Mouse (Mus musculus): ENCODE data around the gene Kcnt1. TPM values are rescaled to one million over a fixed set of nuclear protein-coding genes. Genes with fewer than 3 reads are reported as not detected.

Gene Kcnt1
- not detected for total RNA-seq (2023)

GRCm38 (mm10) chr2:25863337-25864131, at the start of gene Kcnt1:
Gene Kcnt1 (plus strand): TSS chr2:25863734.

DNA sequence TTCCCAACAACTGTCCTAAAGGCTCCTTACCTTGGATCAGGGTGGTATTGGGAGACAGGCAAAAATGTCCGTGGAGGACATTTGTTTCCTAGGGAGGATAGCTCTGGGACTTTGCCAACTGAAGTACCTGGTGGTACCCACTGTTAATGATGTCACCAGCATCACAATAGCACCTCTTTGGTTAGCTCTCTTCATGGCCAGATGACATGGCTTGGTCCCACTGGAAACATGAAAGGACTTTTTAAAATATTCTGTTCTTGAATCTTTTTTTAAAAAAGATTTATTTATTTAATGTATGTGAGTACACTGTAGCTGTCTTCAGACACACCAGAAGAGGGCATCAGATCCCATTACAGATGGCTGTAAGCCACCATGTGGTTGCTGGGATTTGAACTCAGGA, 47.8 kb upstream of the Kcnt1 start, which contains the start of gene Glt6d1:
Glt6d1 (minus strand) TSS at position 101 of the 400 bp plus-strand sequence.

DNA sequence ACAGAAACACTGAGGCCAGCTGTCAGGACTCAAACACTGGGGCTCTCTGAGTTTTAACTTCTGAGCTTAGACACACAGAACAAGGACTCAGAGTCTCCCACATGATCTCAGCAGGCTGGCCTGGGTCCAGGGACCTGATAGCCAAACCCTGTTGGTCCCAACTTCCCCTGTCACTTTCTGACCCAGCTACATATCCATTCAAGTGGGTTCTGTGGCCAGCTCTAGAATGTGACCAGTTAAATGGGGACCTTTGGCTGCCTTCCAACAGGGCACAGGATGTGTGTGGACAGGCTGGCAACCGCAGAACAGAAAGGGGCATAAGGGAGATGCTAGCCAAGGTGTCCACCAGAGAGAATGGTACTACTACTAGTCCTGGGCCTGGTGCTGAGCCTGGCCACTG, 40.7 kb upstream of the Kcnt1 start, which contains the start of gene Lcn9:
Lcn9 (plus strand) TSS at position 348 of the 400 bp plus-strand sequence.

GRCm38 (mm10) chr2:25847226-25847625, 16.3 kb upstream of the Kcnt1 start, which contains the start of gene Sohlh1:
Gene Sohlh1 (minus strand): TSS chr2:25847248.

Other genes with a start within 250 kb of the Kcnt1 start
- not detected for gene Ccdc183, start 246.1 kb upstream of the Kcnt1 start, total RNA-seq (2023)
- gene Tmem141, start 241.7 kb upstream of the Kcnt1 start, total RNA-seq (2023), result 1 to 10 TPM; 5.3 to 5.9 TPM
- gene Fcna, start 235.7 kb upstream of the Kcnt1 start, total RNA-seq (2023), result 1 to 10 TPM in 1 of 2 experiments, under 1 TPM in 1; 0.79 to 1.7 TPM
- not detected for gene Lcn8, start 210.6 kb upstream of the Kcnt1 start, total RNA-seq (2023)
- gene Lcn5, start 205.8 kb upstream of the Kcnt1 start, total RNA-seq (2023), result not detected
- not detected for gene Lcn6, start 186.9 kb upstream of the Kcnt1 start, total RNA-seq (2023)
- not detected for gene Lcn10, start 181.0 kb upstream of the Kcnt1 start, total RNA-seq (2023)
- not detected for gene Obp2a, start 163.7 kb upstream of the Kcnt1 start, total RNA-seq (2023)
- gene Bmyc, start 157.0 kb upstream of the Kcnt1 start, total RNA-seq (2023), result 1 to 10 TPM; 3.2 to 6.8 TPM
- gene Obp2b, start 126.7 kb upstream of the Kcnt1 start, total RNA-seq (2023), result not detected
- not detected for gene Lcn3, start 98.2 kb upstream of the Kcnt1 start, total RNA-seq (2023)
- not detected for gene Lcn11, start 86.7 kb upstream of the Kcnt1 start, total RNA-seq (2023)
- gene Gm13539, start 81.5 kb upstream of the Kcnt1 start, total RNA-seq (2023), result not detected
- gene Glt6d1, start 47.9 kb upstream of the Kcnt1 start, total RNA-seq (2023), result not detected
- not detected for gene Lcn9, start 40.6 kb upstream of the Kcnt1 start, total RNA-seq (2023)
- gene Sohlh1, start 16.5 kb upstream of the Kcnt1 start, total RNA-seq (2023), result not detected
- 10 to 100 TPM in 1 of 2 experiments, 1 to 10 TPM in 1; 9.7 to 10.5 TPM for gene Camsap1, start 119.5 kb downstream of the Kcnt1 start, total RNA-seq (2023)
- gene Ubac1, start 158.0 kb downstream of the Kcnt1 start, total RNA-seq (2023), result 10 to 100 TPM; 41.8 to 51.7 TPM

All from neutrophil, adult 83 days (primary cell).